Mouse (Mus musculus) limb, embryonic 10.5 days (tissue): ENCODE measurements around the gene Procr. TPM values are rescaled to one million over a fixed set of nuclear protein-coding genes. Genes with fewer than 3 reads are reported as not detected.

Source experiments
- DNase-seq: peaks from one replicate; pipeline ENCODE4 v3.0.0-alpha.2; 2017; ENCODE audit warnings: low spot score
- H3K27ac ChIP-seq: fragments of 300-500 bp; sonication (generic); 2 replicates; pipeline ENCODE4 v1.5.1; 2016; ENCODE audit warnings: mild to moderate bottlenecking
- H3K27me3 ChIP-seq: fragments of 300-500 bp; sonication (generic); 2 replicates; pipeline ENCODE4 v1.6.1; 2016; ENCODE audit warnings: low read depth, mild to moderate bottlenecking; ENCODE audit not compliant: poor library complexity, severe bottlenecking
- H3K36me3 ChIP-seq: fragments of 300-500 bp; sonication (generic); 2 replicates; pipeline ENCODE4 v1.6.1; 2016; ENCODE audit warnings: mild to moderate bottlenecking, moderate library complexity
- H3K4me1 ChIP-seq: fragments of 300-500 bp; sonication (generic); 2 replicates; pipeline ENCODE4 v1.6.1; 2016
- H3K4me3 ChIP-seq: fragments of 300-500 bp; sonication (generic); 2 replicates; pipeline ENCODE4 v1.5.1; 2016; ENCODE audit warnings: mild to moderate bottlenecking, moderate library complexity
- H3K9me3 ChIP-seq: fragments of 300-500 bp; sonication (generic); replicated peaks from 2 replicates; pipeline ENCODE4 v1.6.1; 2016; ENCODE audit warnings: mild to moderate bottlenecking
- WGBS: fragments of 180-500 bp; shearing (Covaris S2); methylation state at CpG from one replicate; pipeline ENCODE4 v1.1.7; 2016; 5-methylcytosine and 5-hydroxymethylcytosine counted together
- polyA plus RNA-seq: library from polyadenylated mRNA; unstranded; fragments of >200 nt; fragmentation: Nextera tagmentation; extraction: Ambion mirVana; gene quantifications from 2 replicates; pipeline ENCODE4 v1.2.1, GENCODE M21; 2016

Procr gene
- polyA plus RNA-seq, 1 experiment from 2014 or later = 1.9 TPM

DNA sequence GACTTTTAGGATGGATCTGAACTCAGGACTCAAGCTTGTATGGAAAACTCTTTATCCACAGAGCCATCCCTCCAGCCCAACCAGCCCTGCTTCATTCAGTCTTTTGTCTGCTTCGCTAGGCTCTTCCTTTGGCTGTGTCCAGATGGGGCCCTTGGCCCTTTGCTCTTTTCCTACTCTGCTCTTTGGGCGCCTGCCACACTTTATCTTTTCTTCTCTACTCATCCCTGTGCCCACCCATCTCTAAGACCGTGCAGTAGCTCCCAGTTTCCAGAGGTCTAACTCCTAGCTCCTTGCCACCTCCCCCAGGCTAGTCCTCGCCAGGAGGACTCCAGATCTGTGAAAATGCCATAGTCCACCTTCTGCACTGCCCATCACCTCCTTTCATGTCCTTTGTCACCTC lies 22.7 kb downstream of the Procr start:
- 71% methylated on average over 4 of the region's 4 CpGs for WGBS

DNA sequence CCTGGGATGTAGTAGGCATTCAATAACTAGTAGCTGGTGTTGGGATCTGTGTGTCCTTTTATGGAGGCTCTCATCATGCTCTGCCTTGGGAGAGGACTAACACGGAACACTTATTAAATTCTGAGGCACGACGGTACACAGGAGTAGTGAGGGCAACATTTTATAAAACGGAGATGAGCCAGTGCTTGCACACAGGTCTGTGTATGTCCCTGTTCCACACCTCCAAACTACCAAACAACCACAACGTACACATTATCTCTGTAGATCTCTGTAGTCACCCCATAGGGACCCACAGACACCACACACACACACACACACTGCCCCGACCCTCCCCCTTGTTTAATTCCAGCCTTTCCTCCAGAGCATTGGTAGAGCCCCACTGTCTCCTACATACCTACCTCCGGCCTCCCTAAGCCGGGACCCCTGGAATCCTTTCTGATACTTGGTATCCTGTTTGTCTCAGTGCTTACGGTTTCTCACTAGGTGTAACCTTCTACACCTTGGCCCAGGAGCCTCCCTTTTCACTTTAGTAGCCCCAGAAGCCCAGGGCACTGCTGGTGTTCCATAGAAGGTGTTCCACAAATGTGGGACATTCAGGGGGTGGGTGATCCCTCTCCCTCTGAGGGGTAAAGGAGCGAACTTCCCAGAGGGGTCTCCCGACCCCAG lies 23.5 kb downstream of the Procr start:
- peaks cover 67% of the 10 kb centered on the region for H3K27me3 ChIP-seq
- WGBS = 63% methylated on average over 11 of the region's 11 CpGs
- H3K27ac ChIP-seq = no peak overlapping the region
- H3K4me3 ChIP-seq = peak overlapping the region; percentile 63
- DNase-seq = no peak
- H3K36me3 ChIP-seq = no peaks in the 10 kb centered on the region
- peaks cover 10% of the 10 kb centered on the region for H3K4me1 ChIP-seq
- H3K9me3 ChIP-seq = no peaks in the 10 kb centered on the region

More for the DNA sequence above, 22.7 kb downstream of the Procr start:
- H3K27me3 ChIP-seq = peaks cover 64% of the 10 kb centered on the region
- H3K36me3 ChIP-seq = no peaks in the 10 kb centered on the region
- DNase-seq = no peak
- H3K27ac ChIP-seq = no peak overlapping the region
- H3K4me1 ChIP-seq = peaks cover 10% of the 10 kb centered on the region
- no peak overlapping the region for H3K4me3 ChIP-seq
- H3K9me3 ChIP-seq = no peaks in the 10 kb centered on the region

DNA sequence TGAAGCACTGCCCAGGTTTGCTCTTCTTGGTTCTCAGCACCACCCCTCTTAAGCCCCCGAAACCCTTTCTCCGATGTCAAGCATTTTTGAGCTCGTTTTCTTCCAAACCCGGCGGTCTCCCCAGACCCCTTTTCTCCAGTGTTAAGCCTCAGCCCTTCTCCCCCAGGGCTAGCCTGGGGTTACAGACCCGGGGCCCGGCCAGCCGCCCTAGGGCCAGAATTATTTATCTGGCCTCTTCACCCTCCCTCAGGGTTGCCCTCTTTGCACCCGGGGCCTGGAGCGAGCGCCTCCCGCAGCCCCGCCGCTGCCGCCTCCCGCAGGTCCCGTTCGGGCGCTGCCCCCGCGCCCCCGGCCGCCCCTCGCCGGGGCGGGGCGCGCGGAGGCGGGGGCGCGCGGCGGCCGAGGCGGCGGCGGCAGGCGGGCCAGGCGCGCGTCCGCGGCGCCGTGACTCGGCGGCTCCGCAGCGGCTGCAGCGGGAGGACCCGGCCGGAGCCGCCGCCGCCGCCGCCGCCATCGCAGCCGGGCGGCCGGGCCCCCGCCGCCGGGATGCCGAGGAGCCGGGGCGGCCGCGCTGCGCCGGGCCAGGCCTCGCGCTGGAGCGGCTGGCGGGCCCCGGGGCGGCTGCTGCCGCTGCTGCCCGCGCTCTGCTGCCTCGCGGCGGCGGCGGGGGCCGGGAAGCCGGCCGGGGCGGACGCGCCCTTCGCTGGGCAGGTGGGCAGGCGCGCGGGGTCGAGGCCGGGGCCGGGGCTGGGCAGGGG lies 24.2 kb downstream of the Procr start, which contains the start of gene Mmp24:
Gene Mmp24 (plus strand): TSS at position 416 of the 758 bp plus-strand sequence.
- Histone ChIP-seq H3K9me3 (no peaks in the 10 kb centered on the region), H3K4me3 (peak within 1 kb of the TSS; percentile 63), H3K27me3 (peaks cover 67% of the 10 kb centered on the region), H3K27ac (no peak within 1 kb of the TSS), H3K4me1 (peaks cover 10% of the 10 kb centered on the region), H3K36me3 (no peaks in the 10 kb centered on the region)
- 27% methylated on average over 100 of the region's 100 CpGs for WGBS
- peak; percentile 38 for DNase-seq

DNA sequence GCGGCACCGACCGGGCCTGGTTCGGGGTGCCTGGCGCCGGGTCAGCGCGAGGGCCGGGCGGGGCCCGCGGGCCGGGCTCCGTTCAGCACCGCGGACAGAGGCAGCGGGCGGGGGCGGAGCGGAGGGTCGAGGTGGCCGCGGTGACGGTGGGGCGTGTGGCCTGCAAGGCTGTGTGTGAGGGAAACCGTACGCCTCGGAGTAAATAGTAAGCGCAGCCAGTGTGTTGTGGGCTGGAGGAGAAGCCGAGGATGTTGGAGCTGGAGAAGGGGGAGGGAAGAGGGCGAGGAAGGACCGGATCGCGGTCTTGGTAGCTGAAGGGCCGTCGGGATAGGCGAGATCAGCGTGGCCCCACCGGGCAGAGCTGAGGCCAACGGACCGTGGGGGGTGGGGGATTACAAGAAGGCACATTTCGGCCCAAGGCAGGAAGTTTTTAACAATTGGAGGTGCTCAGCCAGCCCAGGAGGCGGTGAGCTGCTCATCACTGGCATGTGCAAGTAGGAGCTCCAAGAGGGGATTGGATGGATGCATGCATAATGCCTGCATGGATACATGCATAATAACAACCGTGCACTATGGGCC lies 24.9 kb downstream of the Procr start:
- 4% methylated on average over 44 of the region's 44 CpGs for WGBS
- Histone ChIP-seq H3K4me1 (peaks cover 10% of the 10 kb centered on the region), H3K9me3 (no peaks in the 10 kb centered on the region), H3K4me3 (peak overlapping the region; percentile 63), H3K27me3 (peaks cover 67% of the 10 kb centered on the region), H3K36me3 (no peaks in the 10 kb centered on the region), H3K27ac (no peak overlapping the region)
- peak; percentile 89 for DNase-seq

DNA sequence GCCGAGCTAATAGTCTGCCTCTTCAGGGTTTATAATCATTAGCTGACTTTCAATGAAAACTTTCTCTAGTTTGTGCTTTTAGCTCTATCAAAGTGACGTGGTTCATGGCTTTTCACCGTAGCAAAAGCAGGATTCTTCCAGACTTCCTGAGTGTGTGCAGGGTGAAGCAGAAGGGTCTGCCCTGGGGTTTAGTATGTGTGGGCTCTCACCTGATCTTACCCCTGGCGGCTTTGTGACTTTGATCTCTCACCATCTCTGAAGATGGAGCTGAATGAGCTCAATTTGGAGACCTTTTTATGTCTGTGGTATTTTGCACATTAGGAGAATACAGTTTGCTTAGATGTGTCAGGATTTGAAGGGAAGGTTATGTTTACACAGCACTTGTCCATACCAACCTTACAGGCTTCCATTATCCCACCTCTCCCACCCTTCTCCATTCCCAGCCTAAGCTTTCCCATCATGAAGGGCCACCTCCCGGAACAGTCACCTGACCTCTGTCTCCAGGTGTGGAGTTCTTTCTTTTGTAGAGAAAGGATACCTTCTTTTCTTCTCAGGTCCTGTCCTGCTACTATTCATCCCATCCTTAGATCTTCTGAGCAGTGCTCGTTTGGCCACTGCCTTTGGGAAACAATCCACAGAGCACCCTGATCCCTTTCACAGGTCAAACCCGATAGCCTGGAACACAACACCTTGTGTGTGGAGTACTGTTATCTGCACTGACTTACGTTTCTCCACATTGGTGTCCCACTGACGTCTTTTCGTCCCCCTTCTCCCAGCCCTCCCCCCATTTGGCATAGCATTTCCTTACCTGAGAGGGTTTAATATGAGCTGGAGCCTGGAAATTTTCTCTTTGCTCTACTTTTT lies 26.1 kb downstream of the Procr start:
- Histone ChIP-seq H3K27ac (no peak overlapping the region), H3K4me3 (no peak overlapping the region), H3K27me3 (peaks cover 67% of the 10 kb centered on the region), H3K4me1 (peaks cover 10% of the 10 kb centered on the region), H3K9me3 (no peaks in the 10 kb centered on the region), H3K36me3 (no peaks in the 10 kb centered on the region)
- WGBS = 73% methylated on average over 10 of the region's 10 CpGs
- no peak for DNase-seq

DNA sequence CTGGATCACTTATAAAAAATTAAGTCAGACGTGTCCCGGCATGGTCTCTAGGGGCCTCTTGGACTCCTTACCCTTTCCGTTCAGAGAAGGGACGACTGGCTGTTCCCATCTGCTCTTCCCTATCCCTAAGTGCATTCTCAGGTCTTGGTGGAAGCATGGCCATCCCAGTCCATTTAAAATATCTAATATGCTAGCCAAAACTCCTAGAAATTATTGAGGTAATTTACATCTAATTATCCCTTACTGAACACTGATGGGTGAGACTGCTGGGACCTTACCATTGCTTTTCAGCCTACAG lies 26.7 kb downstream of the Procr start:
- Histone ChIP-seq H3K4me3 (no peak overlapping the region), H3K27ac (no peak overlapping the region), H3K4me1 (peaks cover 10% of the 10 kb centered on the region), H3K27me3 (peaks cover 61% of the 10 kb centered on the region), H3K9me3 (no peaks in the 10 kb centered on the region), H3K36me3 (no peaks in the 10 kb centered on the region)
- 93% methylated on average over 4 of the region's 4 CpGs for WGBS
- no peak for DNase-seq

DNA sequence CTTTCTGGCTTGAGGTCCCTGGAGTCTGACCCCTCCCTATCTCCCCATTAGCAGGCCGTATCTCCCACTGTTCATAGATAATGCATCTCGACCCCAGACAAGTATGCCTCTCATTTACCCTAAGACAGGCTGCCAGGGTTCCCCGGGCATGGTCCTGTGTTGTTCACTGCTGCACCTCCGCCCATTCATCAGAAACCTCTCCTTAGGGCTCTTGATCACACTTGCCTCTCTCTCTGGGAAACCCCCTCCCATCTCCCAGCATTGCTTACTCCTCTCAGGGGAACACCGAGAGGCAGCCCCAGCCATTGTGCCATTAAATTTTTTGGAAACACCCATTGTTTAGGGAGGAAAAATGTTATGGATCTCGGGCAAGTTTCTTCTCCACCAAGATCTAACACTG lies 27.1 kb downstream of the Procr start:
- no peak overlapping the region for H3K27ac ChIP-seq
- H3K27me3 ChIP-seq = peaks cover 57% of the 10 kb centered on the region
- DNase-seq = no peak
- H3K9me3 ChIP-seq = no peaks in the 10 kb centered on the region
- peaks cover 10% of the 10 kb centered on the region for H3K4me1 ChIP-seq
- 74% methylated on average over 6 of the region's 6 CpGs for WGBS
- H3K36me3 ChIP-seq = no peaks in the 10 kb centered on the region
- H3K4me3 ChIP-seq = no peak overlapping the region

DNA sequence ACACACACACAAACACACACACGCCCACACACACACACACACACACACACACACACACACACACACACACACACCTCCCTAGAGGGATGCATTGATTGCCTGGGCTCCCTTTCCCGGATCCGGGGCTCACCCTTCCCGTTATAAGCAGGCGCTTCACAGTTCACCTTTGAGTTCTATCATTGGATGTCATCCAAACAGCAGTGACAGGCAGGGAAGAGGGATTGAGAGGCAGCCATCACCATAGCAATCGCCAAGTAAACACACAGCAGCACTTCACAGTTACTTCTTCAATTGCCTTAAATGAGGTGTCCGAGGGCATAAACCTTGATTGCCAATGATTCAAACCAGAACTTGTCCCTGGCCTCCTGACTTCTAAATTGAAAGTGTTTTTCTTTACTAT lies 28.1 kb downstream of the Procr start:
- DNase-seq = no peak
- H3K27me3 ChIP-seq = peaks cover 46% of the 10 kb centered on the region
- H3K36me3 ChIP-seq = no peaks in the 10 kb centered on the region
- no peak overlapping the region for H3K4me3 ChIP-seq
- no peaks in the 10 kb centered on the region for H3K9me3 ChIP-seq
- peaks cover 10% of the 10 kb centered on the region for H3K4me1 ChIP-seq
- no peak overlapping the region for H3K27ac ChIP-seq
- 49% methylated on average over 7 of the region's 7 CpGs for WGBS

DNA sequence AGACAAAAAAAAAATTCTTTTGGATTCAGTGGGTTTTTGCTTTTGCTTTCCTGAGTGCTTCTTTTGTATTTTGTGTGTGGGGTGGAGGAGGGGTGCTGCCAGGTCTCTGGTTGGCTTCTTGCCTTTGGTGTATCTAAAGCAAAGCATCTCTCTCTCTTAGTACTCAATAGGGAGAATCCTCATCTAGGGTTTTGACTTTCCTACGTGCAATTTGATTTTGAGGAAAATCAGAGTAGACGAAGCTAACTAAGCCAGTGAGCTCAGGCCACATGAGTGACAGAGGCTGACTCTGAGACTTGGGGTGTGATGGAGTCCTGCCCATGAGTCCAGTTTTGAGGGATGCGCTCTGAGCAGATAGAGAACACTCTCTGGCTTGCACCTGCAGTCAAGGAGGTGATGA lies 28.6 kb downstream of the Procr start:
- H3K9me3 ChIP-seq = no peaks in the 10 kb centered on the region
- no peak overlapping the region for H3K4me3 ChIP-seq
- H3K27me3 ChIP-seq = peaks cover 42% of the 10 kb centered on the region
- peaks cover 10% of the 10 kb centered on the region for H3K4me1 ChIP-seq
- DNase-seq = no peak
- WGBS = 83% methylated on average over 3 of the region's 3 CpGs
- H3K36me3 ChIP-seq = no peaks in the 10 kb centered on the region
- H3K27ac ChIP-seq = no peak overlapping the region

DNA sequence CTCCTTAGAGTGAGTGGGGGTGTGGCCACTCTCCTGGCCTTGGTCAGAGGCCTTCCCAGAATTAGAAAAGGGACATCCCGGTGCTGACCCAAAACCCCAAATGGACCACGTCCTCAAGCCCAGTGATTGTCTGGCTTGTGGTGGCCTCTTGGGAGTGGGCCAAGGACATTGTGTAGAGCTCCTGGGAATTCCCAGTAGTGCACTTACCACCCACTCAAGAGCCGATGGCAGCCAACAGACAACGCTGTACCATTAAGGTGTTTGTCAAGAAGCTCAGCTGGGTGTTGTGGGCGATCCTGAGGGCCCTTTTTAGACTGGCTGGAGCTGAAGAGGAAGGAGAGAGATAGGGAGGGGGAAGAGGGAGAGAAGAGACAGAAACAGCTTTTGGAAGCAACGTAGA lies 33.6 kb downstream of the Procr start:
- Histone ChIP-seq H3K4me3 (no peak overlapping the region), H3K4me1 (no peaks in the 10 kb centered on the region), H3K9me3 (no peaks in the 10 kb centered on the region), H3K36me3 (no peaks in the 10 kb centered on the region), H3K27me3 (0 out of 2 replicates have a peak, but pooled peaks cover under 1% of the 10 kb centered on the region), H3K27ac (no peak overlapping the region)
- no peak for DNase-seq
- WGBS = 83% methylated on average over 6 of the region's 6 CpGs

DNA sequence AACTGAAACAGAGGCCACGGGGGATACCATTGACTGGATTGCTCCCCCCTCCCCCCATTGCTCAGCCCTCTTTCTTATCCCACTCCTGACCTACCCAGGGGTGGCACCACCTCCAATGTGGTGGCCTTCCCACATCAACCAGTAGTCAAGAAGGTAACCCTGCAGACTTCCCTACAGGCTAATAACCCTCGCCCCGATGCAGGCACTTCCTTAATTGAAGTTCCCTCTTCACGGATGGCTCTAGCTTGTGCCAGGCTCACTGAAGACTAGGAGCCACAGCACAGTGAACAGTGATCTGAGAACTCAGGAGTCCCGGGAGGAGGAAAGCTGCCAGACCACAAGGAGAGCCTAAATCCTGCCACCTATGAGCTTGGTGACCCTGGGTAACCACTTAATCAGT lies 36.0 kb downstream of the Procr start:
- whole genome bisulfite sequencing = 69% methylated on average over 5 of the region's 5 CpGs
- no peaks in the 10 kb centered on the region for H3K36me3 ChIP-seq
- no peak overlapping the region for H3K4me3 ChIP-seq
- no peak for DNase-seq
- H3K27me3 ChIP-seq = 0 out of 2 replicates have a peak, but pooled peaks cover 3% of the 10 kb centered on the region
- no peaks in the 10 kb centered on the region for H3K4me1 ChIP-seq
- H3K27ac ChIP-seq = no peak overlapping the region
- H3K9me3 ChIP-seq = no peaks in the 10 kb centered on the region

DNA sequence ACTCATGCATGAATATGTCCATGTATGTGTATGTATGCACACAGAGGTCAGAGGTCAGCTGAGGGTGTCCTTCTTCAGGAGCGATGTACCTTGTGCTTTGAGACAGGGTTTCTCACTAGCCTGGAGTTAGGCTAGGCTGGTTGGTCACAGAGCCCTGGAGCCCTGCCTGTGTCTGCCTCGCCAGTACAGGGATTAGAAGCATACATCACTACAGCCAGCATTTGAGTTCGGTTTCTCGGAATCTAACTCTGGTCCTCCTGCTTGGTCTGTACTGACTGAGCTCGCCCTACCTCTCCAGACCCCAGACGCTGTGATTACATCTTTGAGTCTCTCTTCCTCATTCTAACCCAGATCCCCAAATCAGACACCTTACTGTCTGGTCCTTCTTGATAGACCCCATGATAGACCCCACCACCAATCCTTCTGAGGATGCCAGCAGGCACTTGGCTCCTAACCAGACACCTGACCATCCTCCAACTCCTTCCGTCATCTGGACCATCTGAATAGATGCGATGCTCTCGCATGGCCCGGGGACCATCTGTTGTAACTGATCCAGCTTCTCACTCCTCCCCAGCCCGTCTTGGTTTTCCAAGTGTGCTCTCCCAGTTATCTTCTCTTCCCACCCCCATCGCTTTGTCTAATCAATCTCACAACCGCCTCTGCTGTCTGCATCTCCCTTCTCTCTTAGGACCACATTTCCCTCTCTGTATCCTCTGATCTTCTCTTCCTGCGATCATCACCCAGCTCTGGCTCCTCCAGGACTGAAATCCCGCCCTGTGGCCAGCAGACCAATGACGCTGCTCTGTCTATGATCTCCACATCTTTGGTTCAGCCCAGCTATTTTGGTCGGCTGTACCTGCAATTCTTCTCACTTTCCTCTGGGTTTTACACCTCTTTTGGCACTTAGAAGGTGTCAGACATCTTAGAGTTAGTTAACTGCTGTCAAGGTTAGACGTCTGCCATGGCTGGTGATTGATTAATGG lies 37.3 kb downstream of the Procr start:
- no peak for DNase-seq
- Histone ChIP-seq H3K4me3 (no peak overlapping the region), H3K36me3 (no peaks in the 10 kb centered on the region), H3K27me3 (0 out of 2 replicates have a peak, but pooled peaks cover 3% of the 10 kb centered on the region), H3K4me1 (peaks cover 5% of the 10 kb centered on the region; the same call in 1 of the 2 replicates), H3K27ac (no peak overlapping the region), H3K9me3 (no peaks in the 10 kb centered on the region)
- WGBS = 61% methylated on average over 18 of the region's 18 CpGs
